Mouse (Mus musculus) heart, adult 8-10 months (tissue): Measurements from ENCODE around the gene Dnmt3c. TPM values are rescaled to one million over a fixed set of nuclear protein-coding genes. Genes with fewer than 3 reads are reported as not detected.
A peak's percentile ranks its signal among the peaks of the same experiment; 100 is the strongest.
"Not testable (repeated sequence)": the region's sequence is repeated elsewhere in the genome, so short reads cannot be mapped to it uniquely, and the experiment has no call there.

Experiments
- DNase-seq: peaks from one replicate; pipeline ENCODE4 v3.0.0; 2022; ENCODE audit warnings: low spot score
- total RNA-seq, 4 experiments: library from RNA; stranded (reverse); gene quantifications; 2 replicates each; pipeline ENCODE4 v1.2.4; 2022

The Dnmt3c gene
- total RNA-seq = not detected

DNA sequence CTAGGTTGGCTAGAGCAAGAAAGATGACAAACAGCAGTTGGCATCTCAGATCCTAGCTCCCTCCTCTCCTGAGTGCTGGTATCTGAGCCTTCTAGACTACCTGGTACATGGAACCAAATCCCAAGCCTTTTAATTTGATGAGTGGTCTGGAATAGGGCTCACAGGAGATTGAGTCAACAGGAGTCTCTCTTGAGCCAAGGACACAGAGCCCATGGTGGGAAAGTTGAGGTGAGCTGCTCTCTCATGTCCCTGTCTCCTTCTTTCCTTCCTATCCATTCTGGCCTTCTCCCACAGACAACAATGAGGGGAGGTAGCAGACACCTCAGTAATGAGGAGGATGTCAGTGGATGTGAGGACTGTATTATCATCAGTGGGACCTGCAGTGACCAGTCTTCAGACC is at the start of gene Dnmt3c:
Gene Dnmt3c, plus strand, starts transcription at position 301 of the 400 bp plus-strand sequence.
- DNase-seq = no peak

DNA sequence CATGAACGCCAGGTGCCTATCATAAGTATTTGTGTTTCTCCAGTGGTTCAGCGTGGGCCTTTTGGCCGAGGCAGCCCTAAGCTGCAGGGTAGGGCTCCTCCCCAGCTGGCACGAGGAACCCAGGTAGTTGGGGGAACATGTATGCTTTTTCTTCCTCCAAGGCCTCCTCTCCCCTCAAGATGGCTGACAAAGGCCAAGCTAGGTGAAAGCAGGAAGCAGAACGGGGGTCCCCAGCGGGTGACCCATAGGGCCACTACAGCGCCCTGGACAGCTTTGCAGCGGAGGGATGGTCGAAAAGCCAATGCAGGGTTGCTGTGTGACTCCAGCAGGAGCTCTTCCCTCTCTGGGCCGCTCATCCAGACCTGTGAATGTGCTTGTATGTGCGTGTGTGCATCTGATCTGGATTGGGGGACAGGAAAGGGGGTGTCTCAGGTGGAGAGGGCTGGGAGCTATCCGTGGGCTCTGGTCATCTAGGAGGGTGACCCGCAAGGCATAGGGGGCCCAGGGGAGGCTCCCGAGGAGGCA is 47.6 kb upstream of the Dnmt3c start:
- no peak for DNase-seq

DNA sequence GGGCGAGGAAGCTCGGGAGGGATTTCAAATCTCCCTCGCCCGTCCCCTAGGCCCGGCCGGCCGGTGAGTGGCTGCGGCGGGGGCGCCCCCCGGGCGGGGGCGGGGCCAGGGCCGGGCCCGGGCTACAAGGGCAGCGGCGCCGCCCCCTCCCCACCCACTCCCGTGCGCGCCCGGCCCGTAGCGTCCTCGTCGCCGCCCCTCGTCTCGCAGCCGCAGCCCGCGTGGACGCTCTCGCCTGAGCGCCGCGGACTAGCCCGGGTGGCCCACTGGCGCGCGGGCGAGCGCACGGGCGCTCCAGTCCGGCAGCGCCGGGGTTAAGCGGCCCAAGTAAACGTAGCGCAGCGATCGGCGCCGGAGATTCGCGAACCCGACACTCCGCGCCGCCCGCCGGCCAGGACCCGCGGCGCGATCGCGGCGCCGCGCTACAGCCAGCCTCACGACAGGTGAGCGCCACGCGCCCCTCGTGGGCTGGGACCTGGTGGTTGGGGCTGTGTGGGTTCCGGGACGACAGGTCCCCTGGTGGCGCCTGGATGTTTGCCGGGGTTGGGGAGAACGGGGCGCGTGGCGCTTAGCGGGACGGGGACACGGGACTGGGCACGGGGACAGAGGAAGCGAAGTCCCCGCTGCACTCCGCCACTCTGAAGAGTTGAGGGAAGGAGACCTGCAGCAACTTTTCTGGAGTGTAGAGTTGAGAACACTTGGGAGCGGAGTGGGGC is 47.0 kb upstream of the Dnmt3c start, which contains the start of gene Dnmt3b:
Gene Dnmt3b, plus strand, starts transcription at position 153 of the 716 bp plus-strand sequence.
- peak; percentile 28 for DNase-seq

DNA sequence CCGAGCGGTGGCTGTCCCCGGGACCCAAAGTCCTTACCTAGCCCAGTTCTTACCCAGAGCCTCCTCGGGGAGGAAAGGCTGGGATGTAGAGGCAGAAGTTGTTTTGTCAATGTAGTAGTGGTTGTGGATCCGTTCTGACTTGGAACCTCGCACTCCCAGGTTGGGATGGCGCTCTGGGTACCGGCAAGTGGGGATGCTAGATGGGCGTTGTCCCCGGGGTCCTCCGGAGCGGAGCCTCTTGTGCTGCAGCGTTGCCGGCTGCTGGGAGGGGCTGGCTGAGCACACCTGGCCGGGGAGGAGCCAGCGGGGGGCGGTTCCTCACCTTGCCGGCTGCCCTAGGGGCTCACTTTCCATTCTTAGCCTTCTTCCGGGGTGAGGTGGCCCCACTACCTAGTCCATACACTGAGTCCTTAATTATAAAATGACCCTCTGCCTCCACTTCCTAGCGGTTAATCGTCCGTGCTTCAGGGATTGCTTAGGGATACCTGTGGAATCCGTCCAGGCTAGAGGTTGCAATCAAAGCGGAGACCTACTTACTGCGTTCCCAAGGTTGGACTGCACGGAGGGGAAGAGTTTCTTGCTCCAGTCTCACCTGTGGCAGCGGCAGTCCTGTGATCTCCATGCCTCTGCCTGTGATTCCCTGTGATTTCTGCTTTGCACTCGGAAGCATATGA is 46.3 kb upstream of the Dnmt3c start:
- no peak for DNase-seq

DNA sequence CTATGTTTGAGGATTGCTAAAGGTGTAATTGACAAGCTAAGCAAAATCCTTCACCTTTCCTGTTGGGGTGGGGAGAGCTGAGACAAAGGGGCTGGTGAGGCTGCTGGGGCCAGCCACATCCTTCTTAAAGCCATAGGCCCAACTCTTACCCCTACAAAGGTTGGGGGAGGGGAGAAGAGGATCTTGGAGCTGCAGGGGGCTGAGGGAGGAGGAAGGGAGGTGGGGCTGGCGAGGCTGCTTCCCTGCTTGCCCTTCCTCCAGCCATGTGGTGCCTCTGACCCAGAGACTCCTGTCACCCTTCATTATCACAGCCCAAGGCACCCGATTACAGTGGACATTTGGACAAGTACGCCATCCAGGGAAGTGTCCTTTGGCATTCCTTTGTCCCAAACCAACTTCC is 44.8 kb upstream of the Dnmt3c start:
- DNase-seq = no peak

DNA sequence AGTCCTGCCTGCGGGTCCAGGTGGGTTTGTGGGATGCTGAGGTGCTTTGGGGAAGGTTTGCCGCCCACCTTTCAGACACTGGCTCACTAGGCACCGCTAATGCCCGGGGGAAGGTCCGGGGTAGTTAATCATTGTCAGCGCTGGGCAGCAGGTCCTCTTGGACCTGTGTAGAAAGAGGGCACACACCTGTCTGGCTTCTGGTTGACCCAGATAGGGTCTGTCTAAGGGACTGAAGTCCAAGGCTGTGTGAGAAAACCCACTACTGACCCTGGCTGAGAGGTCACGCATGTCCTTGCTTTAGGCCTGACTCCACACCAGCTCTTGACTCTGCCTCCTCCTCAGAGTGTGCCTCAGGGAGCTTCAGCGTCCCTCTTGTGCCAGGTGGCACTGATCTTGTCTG is 38.8 kb upstream of the Dnmt3c start:
- DNase-seq = not testable (repeated sequence)

DNA sequence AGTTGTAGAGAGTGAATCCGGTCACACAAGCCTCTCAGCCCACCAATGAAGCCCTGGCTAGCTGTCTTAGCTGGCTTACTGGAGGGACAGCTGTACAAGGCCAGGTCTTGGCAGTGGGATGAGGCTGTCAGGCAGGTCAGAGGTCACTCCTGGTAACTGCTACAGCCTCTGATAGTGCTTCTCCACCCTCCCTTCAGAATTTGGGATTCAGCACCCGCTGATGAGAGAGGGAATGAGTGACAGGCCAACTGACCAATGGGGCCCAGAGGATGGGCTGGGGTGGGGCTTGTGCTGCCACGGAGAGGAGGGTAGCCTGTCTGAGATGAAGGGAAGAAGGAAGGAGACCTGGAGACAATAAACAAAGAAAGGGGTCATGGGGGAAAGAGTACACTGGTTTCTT is 35.8 kb upstream of the Dnmt3c start:
- DNase-seq = no peak

DNA sequence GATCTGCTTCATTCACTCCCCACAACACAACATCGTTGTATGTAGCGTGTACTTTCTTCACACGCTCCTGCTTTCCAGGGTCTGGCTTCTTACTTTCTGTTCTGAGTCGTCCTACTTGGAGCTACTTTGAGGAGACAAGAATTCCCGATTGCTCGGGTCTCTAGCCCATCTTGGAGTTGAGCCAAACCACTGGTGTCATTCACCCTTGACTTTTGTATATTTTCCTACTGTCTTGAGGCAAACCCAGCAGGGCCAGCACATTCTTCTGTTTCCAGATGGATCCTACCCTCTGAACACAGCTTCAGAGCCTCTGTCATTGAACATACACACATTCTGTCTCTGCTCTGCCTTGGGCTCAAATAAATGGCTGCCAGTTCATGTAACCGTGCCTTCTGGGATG is 31.1 kb upstream of the Dnmt3c start:
- no peak for DNase-seq

DNA sequence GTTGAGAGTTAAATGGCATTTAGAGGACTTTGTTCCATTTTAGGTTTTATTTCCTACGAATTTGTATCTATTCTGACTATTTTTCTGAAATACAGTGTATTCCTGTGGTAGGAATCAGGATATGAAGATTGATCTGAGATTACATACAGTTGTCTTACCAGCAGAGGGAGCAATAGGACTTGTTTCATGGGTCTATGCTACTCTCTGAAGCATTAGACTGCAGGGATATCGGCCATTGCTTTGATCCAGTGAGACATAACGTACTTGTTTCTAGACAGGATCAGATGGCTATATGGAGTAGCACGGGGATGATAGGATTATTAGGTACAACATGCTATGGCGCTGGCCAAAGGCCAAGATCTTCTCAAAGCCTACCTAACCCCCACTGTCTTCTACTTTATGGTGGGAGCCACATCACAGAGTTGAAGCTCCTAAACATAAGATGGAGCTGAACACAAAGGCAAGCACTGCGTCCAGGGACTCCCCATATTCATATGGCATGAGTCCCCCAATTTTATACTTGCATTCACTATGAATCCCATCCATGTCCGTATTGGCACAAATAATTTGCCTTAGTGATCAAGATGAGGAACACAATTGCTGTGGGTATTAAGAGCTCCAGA is 27.6 kb upstream of the Dnmt3c start:
- peak; percentile 40 for DNase-seq

DNA sequence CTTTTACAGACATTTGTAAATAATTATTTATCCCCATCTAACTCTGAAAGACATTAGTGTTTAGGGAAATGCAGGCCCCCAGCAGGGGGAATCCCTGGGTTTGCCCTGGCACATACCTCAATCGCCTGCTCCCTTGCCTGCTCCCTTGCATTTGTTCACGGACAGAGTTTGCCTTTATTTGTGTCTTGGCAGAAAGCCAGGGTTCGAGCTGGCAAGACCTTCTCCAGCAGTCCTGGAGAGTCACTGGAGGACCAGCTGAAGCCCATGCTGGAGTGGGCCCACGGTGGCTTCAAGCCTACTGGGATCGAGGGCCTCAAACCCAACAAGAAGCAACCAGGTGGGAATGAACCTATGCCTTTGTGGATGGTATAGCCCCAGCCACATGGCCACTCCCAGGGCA is 26.3 kb upstream of the Dnmt3c start:
- no peak for DNase-seq

DNA sequence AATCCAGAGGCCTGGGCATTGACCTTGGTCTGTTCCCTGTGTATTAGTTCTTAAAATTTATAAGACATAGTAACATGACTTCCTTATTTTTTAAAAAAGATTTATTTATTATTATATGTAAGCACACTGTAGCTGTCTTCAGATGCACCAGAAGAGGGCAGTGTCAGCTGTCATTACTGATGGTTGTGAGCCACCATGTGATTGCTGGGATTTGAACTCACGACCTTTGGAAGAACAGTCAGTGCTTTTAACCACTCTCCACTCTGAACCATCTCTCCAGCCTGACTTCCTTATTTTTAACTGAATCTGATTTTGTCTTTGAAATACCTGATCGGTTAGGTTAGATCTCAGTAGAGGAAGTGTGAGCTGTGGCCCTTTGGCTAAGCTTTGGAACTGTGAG is 23.8 kb upstream of the Dnmt3c start:
- no peak for DNase-seq

DNA sequence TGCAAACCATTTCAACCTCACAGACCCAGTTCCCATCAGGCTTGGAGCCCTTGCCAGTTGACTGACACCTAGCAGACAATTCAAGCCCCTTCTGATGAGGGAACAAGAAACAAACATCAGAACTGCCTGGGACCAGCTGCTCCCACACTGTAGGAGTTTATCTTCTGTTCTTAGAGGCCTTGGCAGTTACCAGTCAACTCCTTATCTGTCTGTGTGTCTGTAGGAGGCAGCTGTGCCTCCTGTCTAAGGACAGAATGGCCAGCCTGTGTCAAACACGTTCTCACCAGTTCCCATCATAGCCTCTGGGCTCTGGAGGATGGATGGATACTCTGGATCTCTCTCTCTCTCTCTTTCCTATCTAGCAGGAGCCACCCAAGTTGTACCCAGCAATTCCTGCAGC is 21.1 kb upstream of the Dnmt3c start:
- not testable (repeated sequence) for DNase-seq

DNA sequence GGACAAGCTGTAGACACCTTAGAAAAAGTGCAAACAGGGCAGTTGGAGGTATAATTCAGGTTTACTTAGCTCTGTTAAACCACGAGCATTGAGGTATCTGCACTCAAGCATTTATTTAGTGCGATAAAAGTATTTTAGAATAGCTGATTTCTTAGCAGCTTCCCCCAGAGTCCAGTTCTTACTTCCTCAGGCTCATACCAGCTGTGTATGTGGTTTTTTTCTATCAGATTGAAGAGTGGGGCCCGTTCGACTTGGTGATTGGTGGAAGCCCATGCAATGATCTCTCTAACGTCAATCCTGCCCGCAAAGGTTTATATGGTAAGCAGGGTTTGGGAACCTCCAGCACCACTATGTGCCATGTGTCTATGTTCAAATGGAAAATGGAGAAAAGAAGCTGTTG is 19.5 kb upstream of the Dnmt3c start:
- no peak for DNase-seq

DNA sequence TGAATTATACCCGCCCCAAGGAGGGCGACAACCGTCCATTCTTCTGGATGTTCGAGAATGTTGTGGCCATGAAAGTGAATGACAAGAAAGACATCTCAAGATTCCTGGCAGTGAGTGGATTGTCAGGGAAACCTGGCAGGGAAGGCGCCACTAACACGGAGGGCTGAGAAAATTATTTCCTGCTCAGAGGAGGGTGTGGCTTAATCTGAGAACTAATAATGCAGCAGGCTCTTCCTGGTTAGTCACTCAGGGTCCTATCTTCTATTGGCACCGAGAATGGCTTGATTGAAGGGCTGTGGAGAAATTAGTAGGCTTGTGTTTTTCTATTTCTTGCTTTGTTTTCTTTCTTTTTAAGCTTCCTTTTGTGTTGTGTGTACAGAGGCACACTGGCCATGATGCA is 18.9 kb upstream of the Dnmt3c start:
- no peak for DNase-seq

DNA sequence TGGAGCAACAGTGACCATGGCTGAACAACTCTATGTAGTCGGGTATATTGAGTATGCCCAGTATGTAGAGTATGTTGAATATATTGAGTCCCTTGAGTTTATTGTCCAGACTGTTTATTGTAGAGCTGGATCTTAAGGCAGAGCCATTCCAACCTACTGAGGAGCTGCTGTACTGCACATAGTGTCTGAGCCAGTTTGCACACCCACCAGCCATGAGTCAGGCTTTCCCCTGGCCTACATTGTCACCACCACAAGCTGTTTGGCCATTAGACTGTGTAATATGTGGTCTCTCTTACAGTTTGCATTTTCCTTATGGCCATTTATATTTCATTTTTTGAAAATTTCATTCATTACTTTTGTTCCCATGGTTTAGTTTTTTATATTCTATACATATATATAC is 16.5 kb upstream of the Dnmt3c start:
- no peak for DNase-seq

DNA sequence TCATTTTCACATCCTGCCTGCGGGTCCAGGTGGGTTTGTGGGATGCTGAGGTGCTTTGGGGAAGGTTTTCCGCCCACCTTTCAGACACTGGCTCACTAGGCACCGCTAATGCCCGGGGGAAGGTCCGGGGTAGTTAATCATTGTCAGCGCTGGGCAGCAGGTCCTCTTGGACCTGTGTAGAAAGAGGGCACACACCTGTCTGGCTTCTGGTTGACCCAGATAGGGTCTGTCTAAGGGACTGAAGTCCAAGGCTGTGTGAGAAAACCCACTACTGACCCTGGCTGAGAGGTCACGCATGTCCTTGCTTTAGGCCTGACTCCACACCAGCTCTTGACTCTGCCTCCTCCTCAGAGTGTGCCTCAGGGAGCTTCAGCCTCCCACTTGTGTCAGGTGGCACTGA is 3.0 kb upstream of the Dnmt3c start:
- DNase-seq = not testable (repeated sequence)

DNA sequence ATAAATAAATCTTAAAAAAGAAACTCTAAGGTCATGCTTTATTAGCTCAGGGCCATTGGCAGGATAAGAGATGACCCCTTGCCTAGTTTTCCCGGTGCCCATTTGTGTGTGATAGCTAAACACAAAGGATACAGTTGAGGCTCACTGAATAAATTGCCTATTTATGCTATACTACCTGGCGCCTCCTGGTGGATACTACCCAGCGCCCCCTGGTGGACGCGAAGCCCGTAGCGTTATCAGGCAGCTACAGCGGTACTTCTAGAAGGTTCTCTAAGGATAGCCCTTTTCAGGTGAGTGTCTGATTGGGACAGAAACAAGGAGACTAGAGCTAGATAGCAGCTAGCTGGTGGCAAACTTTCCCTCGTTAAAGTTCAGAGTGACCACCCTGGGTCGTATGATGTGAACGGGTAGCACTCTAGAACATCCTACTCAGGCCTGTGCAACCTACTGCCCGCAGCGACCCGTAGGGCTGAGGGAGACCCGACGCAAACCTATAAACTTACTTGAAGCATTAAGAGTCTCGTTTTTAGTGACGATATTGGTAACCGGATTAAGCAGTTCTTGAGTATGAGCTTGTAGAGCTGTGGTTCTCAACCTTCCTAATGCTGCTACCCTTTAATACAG is 1.9 kb upstream of the Dnmt3c start:
- peak; percentile 14 for DNase-seq

DNA sequence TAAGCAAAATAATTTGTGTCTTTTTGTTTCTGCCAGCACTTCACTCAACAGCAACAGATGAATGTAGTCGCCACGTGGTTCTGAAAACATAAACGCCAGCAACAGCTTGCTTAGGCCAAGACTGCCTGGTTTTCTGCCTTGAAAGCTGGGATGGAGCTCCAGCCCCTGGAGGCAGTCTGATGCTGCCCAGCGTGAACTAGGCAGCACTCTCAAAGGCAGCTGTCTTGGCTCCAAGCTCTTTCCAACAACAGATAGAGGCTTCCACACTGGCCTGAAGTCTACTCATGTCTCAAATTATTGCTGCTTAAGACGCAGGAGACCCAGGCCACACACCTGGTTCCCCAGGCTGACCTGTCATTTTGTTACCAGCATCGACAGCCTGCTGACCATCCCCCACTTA is 6.9 kb downstream of the Dnmt3c start:
- no peak for DNase-seq

DNA sequence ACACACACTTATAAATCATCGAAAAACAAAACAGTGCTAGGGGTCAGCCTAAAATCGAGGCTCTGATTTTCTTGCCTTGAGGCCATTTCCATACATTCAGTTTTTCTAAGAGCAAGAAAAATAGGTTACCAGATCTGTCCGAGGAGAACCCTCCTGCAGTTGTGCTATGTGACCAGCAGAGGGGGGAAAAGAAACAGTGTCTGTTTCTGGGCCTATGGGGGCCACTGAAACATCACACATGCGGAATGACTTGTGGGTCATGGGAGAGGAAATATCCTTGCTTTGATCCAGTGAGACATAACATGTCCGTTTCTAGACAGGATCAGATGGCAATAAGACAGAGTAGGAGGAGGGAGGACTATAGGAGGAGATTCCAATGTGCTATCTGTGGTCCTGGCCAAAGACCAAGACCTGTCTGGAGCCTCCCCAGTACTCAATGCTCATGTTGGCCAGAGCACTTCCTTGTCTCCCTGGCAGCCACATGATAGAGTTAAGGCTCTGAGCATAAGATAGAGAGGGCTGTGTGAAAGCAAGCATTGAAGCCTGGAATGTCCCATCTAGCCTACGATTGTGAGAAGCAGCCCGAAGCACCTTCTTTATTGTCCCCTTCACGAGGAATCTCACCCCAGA is 14.4 kb downstream of the Dnmt3c start:
- DNase-seq = peak; percentile 14

DNA sequence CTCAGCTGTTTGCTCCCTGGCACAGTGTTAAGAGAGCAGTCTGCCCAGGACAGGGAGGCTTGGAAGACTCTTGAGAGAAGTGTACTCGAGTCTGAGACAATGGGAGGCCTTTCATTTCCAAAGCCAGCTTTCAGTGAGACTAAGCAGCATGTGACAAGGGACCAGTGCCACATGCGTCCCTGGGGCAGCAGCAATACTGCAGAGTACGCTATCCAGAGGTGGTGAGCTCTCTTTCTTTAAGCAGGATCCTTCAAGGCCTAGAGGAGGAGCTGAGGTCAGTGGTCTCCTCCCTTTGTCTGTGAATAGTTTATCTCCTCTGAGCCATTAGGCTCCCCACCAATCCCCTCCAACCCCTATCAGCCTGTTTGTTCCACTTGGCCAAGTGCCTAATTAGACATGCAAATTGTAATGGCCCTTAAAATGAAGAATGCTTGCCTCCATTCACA is 16.2 kb downstream of the Dnmt3c start:
- no peak for DNase-seq

DNA sequence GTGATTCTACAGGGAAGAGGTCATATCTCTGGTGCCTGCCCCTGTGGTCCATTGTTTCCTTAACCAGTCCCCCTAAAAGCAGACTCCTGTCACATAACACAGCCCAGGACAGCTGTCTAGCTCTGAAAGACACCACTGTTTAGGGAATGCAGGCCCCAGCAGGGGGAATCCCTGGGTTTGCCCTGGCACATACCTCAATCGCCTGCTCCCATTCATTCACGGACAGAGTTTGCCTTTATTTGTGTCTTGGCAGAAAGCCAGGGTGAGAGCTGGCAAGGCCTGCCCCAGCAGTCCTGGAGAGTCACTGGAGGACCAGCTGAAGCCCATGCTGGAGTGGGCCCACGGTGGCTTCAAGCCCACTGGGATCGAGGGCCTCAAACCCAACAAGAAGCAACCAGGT is 16.8 kb downstream of the Dnmt3c start:
- peak; percentile 4 for DNase-seq

DNA sequence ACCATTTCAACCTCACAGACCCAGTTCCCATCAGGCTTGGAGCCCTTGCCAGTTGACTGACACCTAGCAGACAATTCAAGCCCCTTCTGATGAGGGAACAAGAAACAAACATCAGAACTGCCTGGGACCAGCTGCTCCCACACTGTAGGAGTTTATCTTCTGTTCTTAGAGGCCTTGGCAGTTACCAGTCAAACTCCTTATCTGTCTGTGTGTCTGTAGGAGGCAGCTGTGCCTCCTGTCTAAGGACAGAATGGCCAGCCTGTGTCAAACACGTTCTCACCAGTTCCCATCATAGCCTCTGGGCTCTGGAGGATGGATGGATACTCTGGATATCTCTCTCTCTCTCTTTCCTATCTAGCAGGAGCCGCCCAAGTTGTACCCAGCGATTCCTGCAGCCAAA is 21.4 kb downstream of the Dnmt3c start:
- not testable (repeated sequence) for DNase-seq
